Mouse (Mus musculus): Measurements from ENCODE around the gene Ankrd9.
A peak's percentile ranks its signal among the peaks of the same experiment; 100 is the strongest.

Ankrd9 gene

DNA sequence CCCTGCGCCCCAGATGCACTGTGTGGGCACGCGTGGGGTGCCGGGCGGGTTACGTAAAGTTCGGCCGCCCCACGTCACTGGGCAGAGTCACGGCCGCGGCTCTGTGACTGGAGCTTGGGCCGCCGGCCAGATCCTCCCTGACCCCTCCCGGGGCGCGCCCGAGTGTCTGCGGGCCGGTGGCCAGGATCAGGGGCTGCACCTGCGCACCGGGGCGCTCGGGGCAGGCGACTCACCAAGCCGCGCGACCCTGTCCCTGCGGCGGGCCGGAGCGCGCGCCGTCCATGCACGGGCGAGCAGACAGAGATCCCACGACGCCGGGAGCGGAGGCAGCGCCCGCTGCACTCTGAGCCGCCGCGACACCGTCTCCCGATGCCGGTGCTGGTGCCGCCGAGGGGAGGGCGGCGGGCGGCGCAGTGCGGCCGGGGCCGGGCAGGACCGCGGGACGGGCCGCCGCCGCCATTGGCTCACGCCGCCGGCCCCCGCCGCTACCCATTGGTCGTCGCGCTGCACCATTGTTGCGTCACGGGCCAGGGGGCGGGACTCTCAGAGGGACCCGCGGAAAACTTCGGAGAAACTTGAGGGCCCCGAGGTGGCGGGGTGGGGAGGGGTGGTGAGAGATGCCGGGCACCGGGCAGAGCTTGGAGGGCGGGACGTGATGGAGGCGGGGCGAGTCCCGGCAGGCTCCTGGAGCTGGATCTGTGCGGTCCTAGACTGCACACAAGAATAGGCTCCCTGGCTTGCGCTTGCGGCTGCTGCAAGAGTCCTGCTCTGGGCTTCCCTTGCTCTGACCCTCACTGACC is at the start of gene Ankrd9:
Gene Ankrd9, minus strand, starts transcription at position 434 of the 800 bp plus-strand sequence.
- DNase-seq (ENCODE audit: low spot score), result peak; percentile 97

DNA sequence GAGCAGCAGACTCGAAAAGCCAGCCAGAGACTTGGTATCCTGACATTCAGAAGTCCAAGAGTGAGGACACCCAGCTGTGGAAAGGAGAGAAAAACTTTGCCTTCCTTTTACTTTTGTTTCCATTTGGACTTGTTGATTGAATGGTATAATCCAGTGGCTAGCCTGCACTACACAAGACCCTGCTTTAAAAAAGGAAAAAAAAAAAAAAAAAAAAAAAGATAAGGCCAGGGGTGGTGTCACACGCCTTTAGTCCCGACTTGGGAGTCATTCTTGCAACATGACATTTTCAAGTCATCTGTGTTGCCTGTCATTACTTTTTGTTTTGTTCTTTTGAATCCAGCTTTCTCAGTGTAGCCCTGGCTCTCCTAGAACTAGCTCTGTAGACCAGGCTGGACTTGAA is 42.7 kb upstream of the Ankrd9 start:
- DNase-seq (ENCODE audit: low spot score), result no peak

- DNase-seq (ENCODE audit: low spot score), result no peak
Measured at GRCm38 (mm10) chr12:111021138-111021537, 42.3 kb upstream of the Ankrd9 start.

GRCm38 (mm10) chr12:111019086-111019485 is 40.2 kb upstream of the Ankrd9 start:
- DNase-seq (ENCODE audit: low spot score), result no peak

DNA sequence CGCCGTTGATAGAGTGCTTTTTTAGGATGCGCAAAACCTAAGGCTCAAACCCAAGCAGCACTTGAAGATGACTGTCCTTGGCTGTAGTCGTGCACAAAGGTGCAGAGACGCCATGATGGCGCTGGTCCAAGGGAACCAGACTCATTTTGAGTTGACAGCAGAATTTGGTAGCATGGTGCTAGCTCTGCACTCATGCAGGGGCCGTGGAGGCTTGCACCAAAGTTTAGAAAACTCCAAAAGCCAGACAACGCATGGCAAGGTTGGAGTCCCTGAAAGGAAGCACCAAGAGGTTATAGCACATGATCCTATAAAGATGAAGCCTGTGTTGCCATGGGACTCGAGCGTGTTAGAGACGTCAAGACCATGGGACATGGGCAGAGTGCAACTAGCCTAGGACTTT is 39.2 kb upstream of the Ankrd9 start:
- no peak for DNase-seq (ENCODE audit: low spot score)

- DNase-seq (ENCODE audit: low spot score), result no peak
Measured at GRCm38 (mm10) chr12:111016807-111017206, 38.0 kb upstream of the Ankrd9 start.

GRCm38 (mm10) chr12:111009615-111010257 is 30.9 kb upstream of the Ankrd9 start:
- DNase-seq (ENCODE audit: low spot score), result no peak

DNA sequence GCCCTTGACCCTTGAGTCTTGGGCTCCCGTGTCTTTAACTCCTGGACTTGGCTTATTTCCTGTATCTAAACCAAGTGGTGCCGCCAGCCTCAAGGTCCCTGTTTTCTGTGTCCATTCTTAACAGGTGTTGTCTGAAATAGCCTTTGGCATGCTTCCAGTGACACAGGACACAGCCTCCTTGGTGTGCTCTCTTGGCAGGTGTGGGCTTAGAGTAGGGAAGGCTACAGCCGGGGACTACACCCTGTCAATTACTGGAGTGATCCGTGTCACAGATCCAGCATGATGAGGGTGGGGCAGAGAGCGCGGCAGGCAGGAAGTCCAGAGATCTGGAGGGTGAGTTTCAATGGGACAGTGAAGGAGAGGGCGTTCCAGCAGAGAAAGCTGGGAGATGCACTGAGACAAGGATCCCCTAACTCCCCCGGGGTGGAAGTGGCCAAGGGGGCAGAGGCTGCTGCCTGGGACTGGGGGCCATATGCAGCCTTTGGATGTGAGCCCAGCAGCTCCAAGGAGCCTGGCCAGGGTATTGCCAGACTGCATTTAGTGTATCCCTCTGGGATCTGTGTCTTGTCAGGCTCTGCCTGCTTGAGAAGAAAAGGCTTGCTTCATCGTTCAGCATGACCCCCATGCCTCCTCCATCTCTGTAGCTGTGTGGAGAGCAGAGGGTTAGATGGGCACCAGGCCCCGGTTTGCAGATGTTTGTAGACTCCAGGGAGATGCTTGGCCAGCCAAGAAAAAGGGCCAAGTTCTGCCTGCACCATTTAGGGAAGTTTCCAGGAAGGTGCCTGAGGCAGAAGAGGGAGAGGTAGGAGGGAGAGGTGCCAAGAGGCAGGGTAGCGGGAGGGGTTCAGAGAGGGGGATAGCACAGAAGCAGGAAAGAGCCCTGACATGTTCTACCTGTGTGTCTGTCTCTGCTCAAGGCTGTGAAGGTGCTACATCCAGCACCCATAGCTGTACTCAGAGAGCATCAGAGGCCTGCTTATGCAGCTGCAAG is 30.0 kb upstream of the Ankrd9 start:
- peak; percentile 49 for DNase-seq (ENCODE audit: low spot score)

DNA sequence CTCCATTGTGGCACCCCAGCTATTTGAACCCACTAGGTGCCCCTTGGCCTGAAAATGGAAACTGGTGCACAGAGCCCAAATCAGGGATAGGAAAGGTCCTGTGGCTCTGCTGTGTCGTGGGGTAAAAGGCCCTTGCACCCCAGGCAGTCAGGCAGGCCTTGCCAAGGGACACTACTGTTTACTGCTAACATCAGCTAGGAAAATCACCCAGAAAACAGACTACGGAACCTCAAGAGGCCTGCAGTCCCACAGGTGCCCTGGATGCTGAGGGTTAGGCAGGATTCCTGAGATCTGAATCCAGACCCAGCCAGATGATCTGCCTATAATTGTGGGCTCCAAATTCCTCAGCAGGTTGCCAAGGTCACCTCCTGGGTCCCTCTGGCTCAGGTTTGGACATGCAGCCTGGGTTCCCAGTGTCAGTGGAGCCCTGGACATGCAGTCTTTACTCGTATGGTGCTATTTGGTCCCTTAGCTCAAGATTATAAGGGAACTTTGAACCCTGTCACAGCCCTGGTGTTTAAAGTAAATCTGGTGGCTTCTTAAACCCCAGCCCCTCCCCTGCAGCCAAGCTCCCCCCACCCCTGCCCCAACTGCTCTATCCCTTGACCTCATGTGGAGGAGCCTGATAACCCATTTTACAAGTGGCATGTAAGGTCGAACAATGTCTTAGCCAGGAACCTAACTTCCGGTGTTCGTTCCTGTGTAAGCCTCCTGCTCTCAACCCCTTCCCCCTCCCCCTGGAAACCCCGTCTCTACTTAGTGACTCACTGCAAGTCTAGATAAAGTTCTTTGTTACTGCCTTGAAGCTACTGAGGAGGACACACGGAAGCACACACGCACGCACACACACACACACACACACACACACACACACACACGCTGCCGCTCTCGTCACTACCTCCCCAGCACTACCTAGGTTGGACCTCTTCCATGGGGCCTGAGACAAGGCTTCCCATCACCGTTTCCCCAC is 28.6 kb upstream of the Ankrd9 start:
- peak; percentile 88 for DNase-seq (ENCODE audit: low spot score)

DNA sequence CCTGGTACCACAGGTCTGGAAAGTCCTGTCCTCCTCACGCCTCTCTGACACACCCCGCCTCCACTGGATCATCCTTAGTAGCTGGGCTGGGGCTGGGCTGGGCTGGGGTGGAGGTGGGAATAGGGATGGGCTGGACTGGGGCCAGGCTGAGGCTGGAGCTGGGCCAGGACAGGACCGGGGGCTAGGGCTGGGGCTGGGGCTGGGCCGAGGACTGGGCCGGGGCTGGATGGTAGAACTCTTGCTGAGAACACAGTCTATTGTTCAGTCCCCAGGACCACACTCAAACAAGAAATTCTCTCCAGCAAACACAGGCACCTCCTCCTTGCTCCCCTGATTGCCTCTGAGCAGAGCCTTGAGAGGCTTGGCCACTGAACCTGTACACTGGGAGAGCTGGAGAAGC is 27.5 kb upstream of the Ankrd9 start:
- peak; percentile 31 for DNase-seq (ENCODE audit: low spot score)

GRCm38 (mm10) chr12:111005803-111006202 is 27.0 kb upstream of the Ankrd9 start:
- DNase-seq (ENCODE audit: low spot score), result peak; percentile 37

- no peak for DNase-seq (ENCODE audit: low spot score)
Measured at GRCm38 (mm10) chr12:111004142-111004541, 25.3 kb upstream of the Ankrd9 start.

DNA sequence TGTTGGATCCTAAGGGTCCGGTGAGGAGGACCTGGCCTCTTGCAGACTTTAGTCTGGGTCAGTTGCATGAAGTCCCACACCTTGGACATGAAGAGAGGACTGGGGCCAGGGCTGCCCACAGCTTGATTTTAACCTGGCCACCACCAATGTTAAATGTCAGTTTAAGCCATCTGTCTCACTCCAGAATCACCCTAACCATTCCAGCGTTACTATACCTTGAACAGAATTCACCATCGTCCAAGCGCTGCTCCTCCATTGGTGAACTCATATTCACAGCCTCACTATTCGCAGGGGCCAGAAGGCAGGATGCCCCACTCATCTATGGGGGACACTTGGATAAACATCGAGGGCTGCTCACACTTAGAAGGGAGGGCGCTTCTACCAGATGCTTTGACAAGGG is 22.1 kb upstream of the Ankrd9 start:
- DNase-seq (ENCODE audit: low spot score), result no peak

DNA sequence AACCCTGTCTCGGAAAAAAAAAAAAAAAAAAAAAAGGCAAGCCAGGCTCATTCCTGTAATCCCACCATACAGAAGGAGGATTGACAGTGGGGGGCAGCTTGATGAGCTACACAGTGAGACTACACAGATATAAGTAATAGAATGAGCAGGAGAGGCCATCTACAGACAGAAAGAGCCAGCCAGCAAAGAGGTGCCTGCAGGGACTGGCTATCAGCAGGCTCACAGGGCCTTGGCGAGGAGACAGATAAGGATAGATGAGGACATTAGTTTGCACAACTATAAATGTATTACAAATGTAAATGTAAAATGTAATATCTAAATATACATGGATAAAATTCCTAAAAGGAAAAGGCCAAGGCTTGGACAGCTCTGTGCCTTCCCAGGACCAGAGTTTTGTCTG is 21.0 kb upstream of the Ankrd9 start:
- DNase-seq (ENCODE audit: low spot score), result no peak

- DNase-seq (ENCODE audit: low spot score), result no peak
Measured at GRCm38 (mm10) chr12:110998092-110998491, 19.3 kb upstream of the Ankrd9 start.

- no peak for DNase-seq (ENCODE audit: low spot score)
Measured at GRCm38 (mm10) chr12:110994666-110995065, 15.8 kb upstream of the Ankrd9 start.

GRCm38 (mm10) chr12:110993226-110993625 is 14.4 kb upstream of the Ankrd9 start:
- peak; percentile 76 for DNase-seq (ENCODE audit: low spot score)

DNA sequence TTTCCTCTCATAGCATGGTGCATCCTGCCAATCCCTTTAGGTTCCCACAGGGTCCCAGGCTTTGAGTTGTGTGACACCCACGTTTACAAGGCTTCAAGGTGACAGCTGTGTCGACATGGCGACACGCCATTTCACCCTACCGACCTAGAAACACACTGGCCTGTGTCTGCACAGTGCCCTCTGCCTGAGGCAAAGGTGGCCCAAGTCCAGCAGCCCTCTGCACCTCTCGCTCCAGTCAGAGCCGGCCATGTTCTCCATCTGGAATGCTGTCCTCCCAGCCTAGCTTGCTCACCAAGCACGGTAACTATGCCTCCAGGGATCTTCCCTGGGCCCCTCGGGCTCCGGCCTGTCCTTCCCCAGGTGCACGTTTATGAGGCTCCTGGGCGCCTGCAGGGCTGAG is 13.9 kb upstream of the Ankrd9 start:
- DNase-seq (ENCODE audit: low spot score), result peak; percentile 55

- peak; percentile 95 for DNase-seq (ENCODE audit: low spot score)
Measured at GRCm38 (mm10) chr12:110992128-110992553, 13.3 kb upstream of the Ankrd9 start.

DNA sequence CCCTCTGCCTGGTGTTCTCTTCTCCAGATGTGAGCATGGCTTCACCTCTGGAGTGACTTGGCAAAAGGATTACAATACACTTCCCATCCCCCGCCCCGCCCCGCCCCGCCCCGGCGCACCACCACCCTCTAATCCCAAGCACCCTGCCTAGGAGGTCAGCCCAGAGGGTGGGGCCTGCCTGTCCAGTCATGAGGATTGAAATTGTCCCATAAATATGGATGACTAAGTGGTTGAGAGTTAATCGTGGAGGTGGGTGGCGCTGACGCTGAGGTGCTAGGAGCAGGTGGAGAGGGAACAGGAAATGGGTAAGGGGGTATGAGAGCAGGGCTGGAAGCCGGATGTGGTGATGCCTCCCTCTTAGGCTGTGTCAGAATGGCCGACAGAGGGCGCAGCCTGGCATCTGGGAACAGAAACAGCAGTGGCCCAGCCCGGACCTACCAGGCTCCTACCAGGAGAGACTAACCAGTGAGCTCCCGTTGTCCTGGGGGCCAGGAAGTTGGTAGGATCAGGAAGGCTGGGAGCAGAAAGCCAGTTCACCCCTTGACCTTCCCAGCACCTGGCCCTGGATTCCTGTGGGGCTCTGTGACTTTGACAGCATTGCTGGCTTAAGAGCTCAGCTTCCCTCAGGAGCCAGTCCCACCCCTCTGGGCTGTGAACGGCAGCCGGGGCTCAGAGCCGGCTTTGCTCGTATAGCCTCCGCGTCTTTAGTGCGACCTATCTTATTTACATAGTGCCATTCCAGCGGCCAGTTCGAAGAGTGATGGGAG is 12.7 kb upstream of the Ankrd9 start:
- peak; percentile 80 for DNase-seq (ENCODE audit: low spot score)
